Mouse (Mus musculus) liver, embryonic 16.5 days (tissue): ENCODE measurements at regions not wholly inside any gene's neighbourhood (a gene's known extent, or its start where the extent isn't known, plus 50 kb on each side); places are given as distances from the start of the nearest gene placed in this dataset.

ENCODE experiments used
- ATAC-seq: fragments of 200-750 bp; cut with Nextera tagmentation; 2 replicates; pipeline ENCODE4 v1.8.0; 2017; ENCODE audit warnings: low read depth, mild to moderate bottlenecking, moderate number of reproducible peaks, moderate library complexity
- H3K27ac ChIP-seq: fragments of 300-500 bp; sonication (generic); 2 replicates; pipeline ENCODE4 v1.5.1; 2014; ENCODE audit warnings: mild to moderate bottlenecking, low read length
- H3K27me3 ChIP-seq: fragments of 300-500 bp; sonication (generic); 2 replicates; pipeline ENCODE4 v1.6.1; 2014; ENCODE audit warnings: low read depth, low read length, mixed read lengths; ENCODE audit not compliant: control insufficient read depth, insufficient read depth
- H3K36me3 ChIP-seq: fragments of 300-500 bp; sonication (generic); 2 replicates; pipeline ENCODE4 v1.6.1; 2014; ENCODE audit warnings: mild to moderate bottlenecking; ENCODE audit not compliant: control insufficient read depth, insufficient read depth
- H3K4me1 ChIP-seq: fragments of 300-500 bp; sonication (generic); 2 replicates; pipeline ENCODE4 v1.6.1; 2014; ENCODE audit warnings: low read depth, low read length, mixed read lengths; ENCODE audit not compliant: control insufficient read depth
- H3K4me2 ChIP-seq: fragments of 300-500 bp; sonication (generic); 2 replicates; pipeline ENCODE4 v1.6.1; 2014; ENCODE audit warnings: low read depth, low read length, mixed read lengths
- H3K4me3 ChIP-seq: fragments of 300-500 bp; sonication (generic); 2 replicates; pipeline ENCODE4 v1.5.1; 2014; ENCODE audit warnings: low read depth, mild to moderate bottlenecking, low read length
- H3K9ac ChIP-seq: fragments of 300-500 bp; sonication (generic); 2 replicates; pipeline ENCODE4 v1.6.1; 2014; ENCODE audit warnings: low read depth, low read length
- H3K9me3 ChIP-seq: fragments of 300-500 bp; sonication (generic); replicated peaks from 2 replicates; pipeline ENCODE4 v1.6.1; 2016; ENCODE audit warnings: low read length; ENCODE audit not compliant: control insufficient read depth
- WGBS: fragments of 180-500 bp; shearing (Covaris S2); extraction: QIAGEN DNeasy Blood & Tissue Kit; methylation state at CpG from one replicate; pipeline ENCODE4 v1.1.7; 2014; ENCODE audit not compliant: insufficient replicate concordance; 5-methylcytosine and 5-hydroxymethylcytosine counted together

- no peaks in the 10 kb centered on the region for H3K9me3 ChIP-seq
- H3K4me3 ChIP-seq, result no peak overlapping the region
- no peaks in the 10 kb centered on the region for H3K36me3 ChIP-seq
- no peaks in the 10 kb centered on the region for H3K4me1 ChIP-seq
- WGBS, result 59% methylated on average over 5 of the region's 5 CpGs
- no peak overlapping the region for H3K9ac ChIP-seq
- ATAC-seq, result no peak
- H3K27me3 ChIP-seq, result no peaks in the 10 kb centered on the region
- no peak overlapping the region for H3K27ac ChIP-seq
- H3K4me2 ChIP-seq, result no peak overlapping the region
Measured at GRCm38 (mm10) chr2:161470844-161471243, 362.0 kb upstream of the Chd6 start.

- Histone ChIP-seq H3K4me2 (no peak overlapping the region), H3K27me3 (no peaks in the 10 kb centered on the region), H3K27ac (no peak overlapping the region), H3K4me3 (no peak overlapping the region), H3K4me1 (no peaks in the 10 kb centered on the region), H3K9me3 (no peaks in the 10 kb centered on the region), H3K36me3 (no peaks in the 10 kb centered on the region), H3K9ac (no peak overlapping the region)
- no peak for ATAC-seq
- 23% methylated on average over 2 of the region's 2 CpGs for WGBS
Measured at GRCm38 (mm10) chr2:161470025-161470424, 361.1 kb upstream of the Chd6 start.

GRCm38 (mm10) chr2:161467035-161467434 lies 358.2 kb upstream of the Chd6 start:
- Histone ChIP-seq H3K9me3 (no peaks in the 10 kb centered on the region), H3K27ac (no peak overlapping the region), H3K4me1 (no peaks in the 10 kb centered on the region), H3K27me3 (no peaks in the 10 kb centered on the region), H3K4me2 (no peak overlapping the region), H3K4me3 (no peak overlapping the region), H3K9ac (no peak overlapping the region), H3K36me3 (no peaks in the 10 kb centered on the region)
- WGBS, result 62% methylated on average over 1 of the region's 1 CpGs
- no peak for ATAC-seq

GRCm38 (mm10) chr2:161460600-161460999 lies 351.7 kb upstream of the Chd6 start:
- H3K4me3 ChIP-seq, result no peak overlapping the region
- no peak overlapping the region for H3K9ac ChIP-seq
- no peaks in the 10 kb centered on the region for H3K9me3 ChIP-seq
- 72% methylated on average over 4 of the region's 4 CpGs for WGBS
- H3K27me3 ChIP-seq, result no peaks in the 10 kb centered on the region
- H3K27ac ChIP-seq, result no peak overlapping the region
- no peak for ATAC-seq
- no peaks in the 10 kb centered on the region for H3K4me1 ChIP-seq
- H3K4me2 ChIP-seq, result no peak overlapping the region
- H3K36me3 ChIP-seq, result no peaks in the 10 kb centered on the region

- Histone ChIP-seq H3K27me3 (no peaks in the 10 kb centered on the region), H3K9ac (no peak overlapping the region), H3K4me1 (no peaks in the 10 kb centered on the region), H3K4me2 (no peak overlapping the region), H3K9me3 (no peaks in the 10 kb centered on the region), H3K4me3 (no peak overlapping the region), H3K36me3 (no peaks in the 10 kb centered on the region), H3K27ac (no peak overlapping the region)
- 51% methylated on average over 6 of the region's 6 CpGs for whole genome bisulfite sequencing
- ATAC-seq, result no peak
Measured at GRCm38 (mm10) chr2:161454466-161454865, 345.6 kb upstream of the Chd6 start.

GRCm38 (mm10) chr2:161433816-161434215 lies 324.9 kb upstream of the Chd6 start:
- Histone ChIP-seq H3K36me3 (no peaks in the 10 kb centered on the region), H3K4me1 (no peaks in the 10 kb centered on the region), H3K9me3 (no peaks in the 10 kb centered on the region), H3K4me2 (no peak overlapping the region), H3K27me3 (no peaks in the 10 kb centered on the region), H3K4me3 (no peak overlapping the region), H3K9ac (no peak overlapping the region), H3K27ac (no peak overlapping the region)
- WGBS, result 46% methylated on average over 9 of the region's 9 CpGs
- ATAC-seq, result no peak

- Histone ChIP-seq H3K27ac (no peak overlapping the region), H3K27me3 (no peaks in the 10 kb centered on the region), H3K9ac (no peak overlapping the region), H3K4me1 (no peaks in the 10 kb centered on the region), H3K4me3 (no peak overlapping the region), H3K4me2 (no peak overlapping the region), H3K9me3 (no peaks in the 10 kb centered on the region), H3K36me3 (no peaks in the 10 kb centered on the region)
- no peak for ATAC-seq
- 36% methylated on average over 3 of the region's 3 CpGs for WGBS
Measured at GRCm38 (mm10) chr2:161429294-161429693, 320.4 kb upstream of the Chd6 start.

GRCm38 (mm10) chr2:161425587-161425986 lies 316.7 kb upstream of the Chd6 start:
- Histone ChIP-seq H3K27me3 (no peaks in the 10 kb centered on the region), H3K4me2 (no peak overlapping the region), H3K9ac (no peak overlapping the region), H3K4me3 (no peak overlapping the region), H3K36me3 (no peaks in the 10 kb centered on the region), H3K27ac (no peak overlapping the region), H3K4me1 (no peaks in the 10 kb centered on the region), H3K9me3 (no peaks in the 10 kb centered on the region)
- WGBS, result 41% methylated on average over 3 of the region's 3 CpGs
- ATAC-seq, result no peak

GRCm38 (mm10) chr2:161418062-161418461 lies 309.2 kb upstream of the Chd6 start:
- Histone ChIP-seq H3K27me3 (no peaks in the 10 kb centered on the region), H3K9me3 (no peaks in the 10 kb centered on the region), H3K27ac (no peak overlapping the region), H3K4me2 (no peak overlapping the region), H3K4me3 (no peak overlapping the region), H3K36me3 (no peaks in the 10 kb centered on the region), H3K9ac (no peak overlapping the region), H3K4me1 (no peaks in the 10 kb centered on the region)
- no peak for ATAC-seq
- 55% methylated on average over 7 of the region's 7 CpGs for WGBS
